Mouse (Mus musculus): Measurements from ENCODE around the gene Gm4763. TPM values are rescaled to one million over a fixed set of nuclear protein-coding genes. Genes with fewer than 3 reads are reported as not detected.
"Not testable (repeated sequence)": the region's sequence is repeated elsewhere in the genome, so short reads cannot be mapped to it uniquely, and the experiment has no call there.

Gm4763 gene
- polyA plus RNA-seq (2015; fragmentation: Nextera tagmentation; extraction: Ambion mirVana) = not detected in 2 replicates

DNA sequence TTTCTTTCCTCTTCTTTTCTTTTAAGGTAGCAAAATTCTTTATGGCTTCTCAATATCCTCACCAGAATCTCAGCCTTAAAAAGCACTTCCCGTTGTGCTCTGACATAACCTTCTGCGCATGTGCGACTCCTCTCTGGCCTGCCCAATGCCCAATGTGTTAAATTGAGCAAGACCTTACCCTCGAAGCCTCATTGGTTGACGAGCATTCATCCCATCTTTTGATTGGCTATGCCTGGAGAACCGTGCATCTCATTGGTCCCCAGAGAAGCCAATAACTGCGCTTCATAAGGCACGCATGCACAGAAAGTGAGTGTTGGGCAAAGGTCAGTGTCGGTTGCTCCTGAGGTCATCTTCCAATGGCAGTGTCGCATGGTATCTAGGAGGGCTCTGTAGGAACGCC lies at the start of gene Gm4763:
Gene Gm4763, minus strand, starts transcription at position 101 of the 400 bp plus-strand sequence.
- not testable (repeated sequence) for H3K9me3 ChIP-seq (ENCODE audit: low read length); ATAC-seq; H3K4me3 ChIP-seq (ENCODE audit: low read depth, low read length); H3K4me1 ChIP-seq (ENCODE audit: insufficient read depth, low read depth, low read length); H3K27ac ChIP-seq (ENCODE audit: low read length); H3K9ac ChIP-seq (replicated peaks; ENCODE audit: low read depth); H3K4me2 ChIP-seq (replicated peaks; ENCODE audit: low read depth, low read length); H3K36me3 ChIP-seq (ENCODE audit: insufficient read depth, low read length); H3K27me3 ChIP-seq (replicated peaks; ENCODE audit: insufficient read depth, low read length); DNase-seq (ENCODE audit: low spot score)
- WGBS = 89% methylated on average over 11 of the region's 11 CpGs

DNA sequence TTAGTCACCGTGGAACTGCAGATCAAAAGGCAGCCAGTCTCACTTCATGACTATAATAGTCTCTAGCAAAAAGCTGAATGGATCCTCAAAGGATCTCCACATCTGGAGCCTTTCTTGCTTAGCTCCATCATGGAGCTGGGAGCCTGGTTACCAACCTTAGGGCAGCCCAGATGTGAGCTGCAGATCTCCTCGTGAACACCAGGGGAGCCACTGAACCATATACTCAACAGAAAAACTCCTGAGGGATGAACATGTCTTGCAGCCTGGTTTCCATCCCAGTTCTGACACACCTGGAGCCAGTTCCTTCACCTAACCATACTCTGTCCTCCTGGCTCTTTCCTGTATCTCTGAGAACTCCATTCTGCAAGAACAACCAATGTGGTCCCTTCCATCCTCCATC lies 49.4 kb upstream of the Gm4763 start:
- no peak overlapping the region for H3K4me3 ChIP-seq (ENCODE audit: low read depth, low read length)
- no peak for ATAC-seq
- H3K27me3 ChIP-seq (replicated peaks; ENCODE audit: insufficient read depth, low read length) = no peaks in the 10 kb centered on the region
- no peak overlapping the region for H3K9ac ChIP-seq (replicated peaks; ENCODE audit: low read depth)
- 72% methylated on average over 2 of the region's 2 CpGs for WGBS
- H3K36me3 ChIP-seq (ENCODE audit: insufficient read depth, low read length) = no peaks in the 10 kb centered on the region
- no peak overlapping the region for H3K4me2 ChIP-seq (replicated peaks; ENCODE audit: low read depth, low read length)
- TF ChIP-seq CTCF (IDR thresholded peaks at IDR 0.05) (no peak), EP300 (IDR thresholded peaks at IDR 0.05) (no peak)
- H3K9me3 ChIP-seq (ENCODE audit: low read length) = no peaks in the 10 kb centered on the region
- no peak overlapping the region for H3K27ac ChIP-seq (ENCODE audit: low read length)
- DNase-seq (ENCODE audit: low spot score) = no peak
- no peaks in the 10 kb centered on the region for H3K4me1 ChIP-seq (ENCODE audit: insufficient read depth, low read depth, low read length)

DNA sequence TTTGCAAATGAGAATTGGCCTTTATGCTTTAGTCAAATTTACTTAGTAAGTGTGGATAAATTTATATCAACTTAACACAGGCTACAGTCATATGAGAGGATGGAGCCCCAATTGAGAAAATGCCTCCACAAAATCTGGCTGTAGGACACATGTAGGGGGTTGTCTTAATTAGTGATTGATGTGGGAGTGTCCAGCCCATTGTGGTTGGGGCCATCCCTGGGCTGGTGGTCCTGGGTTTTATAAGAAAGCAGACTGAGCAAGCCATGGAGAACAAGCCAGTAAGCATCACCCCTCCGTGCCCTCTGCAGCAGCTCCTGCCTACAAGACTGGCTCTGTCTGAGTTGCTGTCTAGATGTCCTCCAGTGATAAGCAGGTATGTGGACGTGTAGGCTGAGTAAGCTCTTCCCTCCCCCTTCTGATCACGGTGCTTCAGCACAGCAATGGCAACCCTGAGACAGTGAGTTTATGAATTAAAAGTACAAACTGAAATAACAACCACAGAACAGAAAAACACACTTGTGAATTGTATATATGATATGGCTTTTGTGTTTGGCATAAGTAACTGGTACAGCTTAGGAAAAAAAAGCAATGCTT lies 47.3 kb upstream of the Gm4763 start:
- Histone ChIP-seq H3K4me1 (ENCODE audit: insufficient read depth, low read depth, low read length) (no peaks in the 10 kb centered on the region), H3K9ac (replicated peaks; ENCODE audit: low read depth) (no peak overlapping the region), H3K27ac (ENCODE audit: low read length) (no peak overlapping the region), H3K9me3 (ENCODE audit: low read length) (no peaks in the 10 kb centered on the region), H3K27me3 (replicated peaks; ENCODE audit: insufficient read depth, low read length) (no peaks in the 10 kb centered on the region), H3K4me3 (ENCODE audit: low read depth, low read length) (no peak overlapping the region), H3K36me3 (ENCODE audit: insufficient read depth, low read length) (no peaks in the 10 kb centered on the region), H3K4me2 (replicated peaks; ENCODE audit: low read depth, low read length) (no peak overlapping the region)
- TF ChIP-seq CTCF (IDR thresholded peaks at IDR 0.05) (no peak), EP300 (IDR thresholded peaks at IDR 0.05) (no peak)
- DNase-seq (ENCODE audit: low spot score) = no peak
- ATAC-seq = no peak
- WGBS = 26% methylated on average over 3 of the region's 3 CpGs

DNA sequence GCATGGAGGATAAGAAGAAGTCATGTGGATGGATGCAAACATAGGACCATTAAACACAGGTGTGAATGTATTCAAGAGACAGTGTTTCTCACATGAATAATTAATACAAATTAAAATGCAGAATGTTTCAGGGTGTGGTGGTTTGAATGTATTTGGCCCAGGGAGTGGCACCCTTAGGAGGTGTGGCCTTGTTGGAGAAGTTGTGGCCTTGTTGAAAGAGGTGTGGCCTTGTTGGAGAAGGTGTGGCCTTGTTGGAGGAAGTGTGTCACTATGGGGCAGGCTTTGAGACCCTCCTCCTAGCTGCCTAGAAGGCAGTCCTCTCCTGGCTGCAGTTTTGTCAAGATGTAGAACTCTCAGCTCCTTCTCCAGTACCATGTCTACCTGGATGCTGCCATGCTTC lies 44.7 kb upstream of the Gm4763 start:
- DNase-seq (ENCODE audit: low spot score) (no peak), ATAC-seq (no peak)
- Histone ChIP-seq H3K9ac (replicated peaks; ENCODE audit: low read depth) (no peak overlapping the region), H3K27me3 (replicated peaks; ENCODE audit: insufficient read depth, low read length) (no peaks in the 10 kb centered on the region), H3K4me1 (ENCODE audit: insufficient read depth, low read depth, low read length) (no peaks in the 10 kb centered on the region), H3K27ac (ENCODE audit: low read length) (no peak overlapping the region), H3K36me3 (ENCODE audit: insufficient read depth, low read length) (no peaks in the 10 kb centered on the region), H3K4me2 (replicated peaks; ENCODE audit: low read depth, low read length) (no peak overlapping the region), H3K4me3 (ENCODE audit: low read depth, low read length) (no peak overlapping the region), H3K9me3 (ENCODE audit: low read length) (no peaks in the 10 kb centered on the region)
- TF ChIP-seq EP300 (IDR thresholded peaks at IDR 0.05) = no peak
- no peak for TF ChIP-seq CTCF (IDR thresholded peaks at IDR 0.05)

GRCm38 (mm10) chr7:24762574-24762973 lies 35.9 kb upstream of the Gm4763 start:
- no peak overlapping the region for H3K27ac ChIP-seq (ENCODE audit: low read length)
- H3K4me1 ChIP-seq (ENCODE audit: insufficient read depth, low read depth, low read length) = no peaks in the 10 kb centered on the region
- WGBS = 74% methylated on average over 8 of the region's 8 CpGs
- H3K36me3 ChIP-seq (ENCODE audit: insufficient read depth, low read length) = no peaks in the 10 kb centered on the region
- H3K4me2 ChIP-seq (replicated peaks; ENCODE audit: low read depth, low read length) = no peak overlapping the region
- H3K9ac ChIP-seq (replicated peaks; ENCODE audit: low read depth) = no peak overlapping the region
- ATAC-seq (no peak), DNase-seq (ENCODE audit: low spot score) (no peak)
- TF ChIP-seq CTCF (IDR thresholded peaks at IDR 0.05) = no peak
- no peak for TF ChIP-seq EP300 (IDR thresholded peaks at IDR 0.05)
- no peak overlapping the region for H3K4me3 ChIP-seq (ENCODE audit: low read depth, low read length)
- no peaks in the 10 kb centered on the region for H3K9me3 ChIP-seq (ENCODE audit: low read length)
- no peaks in the 10 kb centered on the region for H3K27me3 ChIP-seq (replicated peaks; ENCODE audit: insufficient read depth, low read length)

DNA sequence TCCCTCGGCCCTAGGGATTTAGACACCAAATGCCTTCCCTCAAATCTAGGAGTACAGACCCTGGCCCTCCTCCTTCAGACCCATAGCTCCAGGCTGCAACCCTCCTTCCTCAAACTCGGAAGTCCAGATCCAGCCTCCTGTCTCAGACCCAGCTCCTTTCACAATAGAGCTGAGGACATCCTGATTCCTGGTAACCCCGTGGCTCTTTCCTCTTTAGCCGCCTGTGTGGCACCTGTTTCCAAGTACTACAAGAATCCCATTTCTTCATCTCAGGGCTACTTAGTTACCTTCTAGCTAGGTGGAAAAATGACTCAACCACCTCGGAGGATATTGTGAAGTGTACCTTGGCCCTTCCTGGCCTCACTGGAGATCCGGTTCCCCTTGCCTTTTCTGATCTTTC lies 34.5 kb upstream of the Gm4763 start:
- Histone ChIP-seq H3K9ac (replicated peaks; ENCODE audit: low read depth) (no peak overlapping the region), H3K4me2 (replicated peaks; ENCODE audit: low read depth, low read length) (no peak overlapping the region), H3K36me3 (ENCODE audit: insufficient read depth, low read length) (no peaks in the 10 kb centered on the region), H3K9me3 (ENCODE audit: low read length) (no peaks in the 10 kb centered on the region), H3K27ac (ENCODE audit: low read length) (no peak overlapping the region), H3K27me3 (replicated peaks; ENCODE audit: insufficient read depth, low read length) (no peaks in the 10 kb centered on the region), H3K4me1 (ENCODE audit: insufficient read depth, low read depth, low read length) (no peaks in the 10 kb centered on the region), H3K4me3 (ENCODE audit: low read depth, low read length) (no peak overlapping the region)
- DNase-seq (ENCODE audit: low spot score) (no peak), ATAC-seq (no peak)
- TF ChIP-seq EP300 (IDR thresholded peaks at IDR 0.05) (no peak), CTCF (IDR thresholded peaks at IDR 0.05) (no peak)
- 47% methylated on average over 6 of the region's 6 CpGs for WGBS

- no peaks in the 10 kb centered on the region for H3K4me1 ChIP-seq (ENCODE audit: insufficient read depth, low read depth, low read length)
- no peaks in the 10 kb centered on the region for H3K36me3 ChIP-seq (ENCODE audit: insufficient read depth, low read length)
- no peaks in the 10 kb centered on the region for H3K27me3 ChIP-seq (replicated peaks; ENCODE audit: insufficient read depth, low read length)
- TF ChIP-seq EP300 (IDR thresholded peaks at IDR 0.05) = no peak
- TF ChIP-seq CTCF (IDR thresholded peaks at IDR 0.05) = no peak
- ATAC-seq (no peak), DNase-seq (ENCODE audit: low spot score) (no peak)
- H3K27ac ChIP-seq (ENCODE audit: low read length) = no peak within 1 kb of the TSS
- H3K9ac ChIP-seq (replicated peaks; ENCODE audit: low read depth) = no peak within 1 kb of the TSS
- no peak within 1 kb of the TSS for H3K4me2 ChIP-seq (replicated peaks; ENCODE audit: low read depth, low read length)
- H3K9me3 ChIP-seq (ENCODE audit: low read length) = no peaks in the 10 kb centered on the region
- 56% methylated on average over 6 of the region's 6 CpGs for WGBS
- H3K4me3 ChIP-seq (ENCODE audit: low read depth, low read length) = no peak within 1 kb of the TSS
These were observed 33.5 kb upstream of the Gm4763 start, which contains the start of gene Cd177 for GRCm38 (mm10) chr7:24760211-24760610. Gene Cd177, minus strand, starts transcription at chr7:24760311.
